Mouse (Mus musculus) forebrain, embryonic 16.5 days (tissue): ENCODE results near the gene Rngtt. TPM values are rescaled to one million over a fixed set of nuclear protein-coding genes. Genes with fewer than 3 reads are reported as not detected.

ENCODE experiments used
- ATAC-seq: fragments of 200-750 bp; cut with Nextera tagmentation; 2 replicates; pipeline ENCODE4 v1.8.0; 2017; ENCODE audit warnings: mild to moderate bottlenecking, moderate library complexity
- H3K27ac ChIP-seq: fragments of 300-500 bp; sonication (generic); 2 replicates; pipeline ENCODE4 v1.5.1; 2014; ENCODE audit warnings: low read length, control low read depth
- H3K27me3 ChIP-seq: fragments of 300-500 bp; sonication (generic); replicated peaks from 2 replicates; pipeline ENCODE4 v1.6.1; 2014; ENCODE audit warnings: low read length; ENCODE audit not compliant: control insufficient read depth, insufficient read depth
- H3K36me3 ChIP-seq: fragments of 300-500 bp; sonication (generic); 2 replicates; pipeline ENCODE4 v1.6.1; 2014; ENCODE audit not compliant: control insufficient read depth, insufficient read depth
- H3K4me1 ChIP-seq: fragments of 300-500 bp; sonication (generic); replicated peaks from 2 replicates; pipeline ENCODE4 v1.6.1; 2014; ENCODE audit warnings: low read length; ENCODE audit not compliant: control insufficient read depth, insufficient read depth
- H3K4me2 ChIP-seq: fragments of 300-500 bp; sonication (generic); 2 replicates; pipeline ENCODE4 v1.6.1; 2014; ENCODE audit warnings: mild to moderate bottlenecking, low read length, control low read depth
- H3K4me3 ChIP-seq: fragments of 300-500 bp; sonication (generic); replicated peaks from 2 replicates; pipeline ENCODE4 v1.5.1; 2014; ENCODE audit warnings: mild to moderate bottlenecking, low read length, control low read depth
- H3K9ac ChIP-seq: fragments of 300-500 bp; sonication (generic); replicated peaks from 2 replicates; pipeline ENCODE4 v1.6.1; 2014; ENCODE audit warnings: low read depth, low read length, control low read depth
- H3K9me3 ChIP-seq: fragments of 300-500 bp; sonication (generic); 2 replicates; pipeline ENCODE4 v1.6.1; 2016; ENCODE audit warnings: low read length; ENCODE audit not compliant: control insufficient read depth
- WGBS: fragments of 180-500 bp; shearing (Covaris S2); extraction: QIAGEN DNeasy Blood & Tissue Kit; methylation state at CpG from one replicate; pipeline ENCODE4 v1.1.7; 2014; 5-methylcytosine and 5-hydroxymethylcytosine counted together
- polyA plus RNA-seq: library from polyadenylated mRNA; unstranded; fragments of >200 nt; fragmentation: Nextera tagmentation; extraction: Ambion mirVana; gene quantifications from 2 replicates; pipeline ENCODE4 v1.2.1, GENCODE M21; 2015

Gene Rngtt
- 31.1 and 34.9 TPM in 2 replicates for polyA plus RNA-seq

DNA sequence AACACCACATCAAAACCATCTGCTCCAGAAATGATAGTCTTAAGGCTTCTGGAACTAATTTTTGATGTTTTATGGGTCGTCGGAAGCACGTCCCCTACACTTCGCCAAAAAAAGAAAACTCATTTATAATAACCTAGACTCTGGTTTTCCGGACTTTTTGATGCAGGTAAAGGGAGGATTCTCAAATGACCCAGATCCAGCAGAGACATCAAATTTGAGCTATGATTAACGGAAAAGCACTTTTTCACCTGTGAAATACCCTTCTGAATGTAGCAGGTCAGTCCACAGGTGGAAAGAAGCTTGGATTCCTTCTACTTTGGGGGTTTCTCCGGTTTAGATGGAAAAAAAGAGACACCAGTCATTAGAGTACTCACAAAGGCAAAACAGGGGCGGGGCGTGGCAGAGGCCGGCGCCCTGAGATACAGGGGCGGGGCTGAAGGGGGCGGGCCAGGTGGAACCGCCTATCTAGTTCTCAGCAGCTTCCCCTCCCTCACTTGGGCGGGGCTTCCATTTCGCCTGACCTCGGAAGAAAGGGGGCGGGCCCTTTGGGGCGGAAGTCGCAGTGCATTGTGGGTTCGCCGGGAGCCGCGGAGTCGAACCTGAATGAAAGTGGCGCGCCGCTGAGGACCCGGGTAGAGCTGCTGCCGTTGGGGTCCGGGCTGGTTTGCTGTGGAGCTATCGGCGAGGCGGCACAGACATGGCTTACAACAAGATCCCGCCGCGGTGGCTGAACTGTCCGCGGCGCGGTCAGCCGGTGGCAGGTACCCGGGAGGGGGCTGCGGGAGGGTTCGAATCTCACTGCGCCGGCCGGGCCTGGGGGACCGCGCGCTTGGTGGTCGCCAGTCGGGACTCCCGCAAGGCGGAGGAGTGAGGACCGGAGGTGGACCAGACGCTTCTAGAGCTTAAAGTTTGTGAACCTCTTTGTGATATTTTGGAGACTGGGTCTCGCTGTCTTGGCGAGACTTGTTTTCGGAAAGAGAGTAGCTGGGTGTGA lies at the start of gene Rngtt:
Gene Rngtt, plus strand, starts transcription at position 548 of the 994 bp plus-strand sequence.
- WGBS, result 4% methylated on average over 60 of the region's 60 CpGs
- Histone ChIP-seq H3K36me3 (no peaks in the 10 kb centered on the region), H3K9me3 (no peaks in the 10 kb centered on the region), H3K4me3 (peak within 1 kb of the TSS; percentile 85), H3K27me3 (no peaks in the 10 kb centered on the region), H3K4me1 (peaks cover 15% of the 10 kb centered on the region), H3K27ac (peak within 1 kb of the TSS; percentile 61), H3K9ac (peak within 1 kb of the TSS; percentile 73), H3K4me2 (peak within 1 kb of the TSS; percentile 89)
- ATAC-seq, result peak; percentile 95

DNA sequence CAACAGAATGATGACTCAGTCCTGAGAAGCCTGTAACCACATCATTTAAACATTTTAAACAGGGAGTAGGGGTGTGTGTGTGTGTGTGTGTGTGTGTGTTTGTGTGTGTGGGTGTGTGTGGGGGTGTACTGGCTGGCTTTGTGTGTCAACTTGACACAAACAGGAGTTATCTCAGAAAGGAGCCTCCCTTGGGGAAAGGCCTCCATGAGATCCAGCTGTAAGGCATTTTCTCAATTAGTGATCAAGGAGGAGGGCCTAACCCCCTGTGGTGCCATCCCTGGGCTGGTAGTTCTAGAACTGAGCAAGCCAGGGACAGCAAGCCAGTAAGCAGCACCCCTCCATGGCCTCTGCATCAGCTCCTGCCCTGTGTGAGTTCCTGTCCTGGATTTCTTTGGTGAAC lies 49.8 kb upstream of the Rngtt start:
- Histone ChIP-seq H3K27ac (no peak overlapping the region), H3K9ac (no peak overlapping the region), H3K27me3 (no peaks in the 10 kb centered on the region), H3K36me3 (no peaks in the 10 kb centered on the region), H3K4me2 (no peak overlapping the region), H3K9me3 (no peaks in the 10 kb centered on the region), H3K4me3 (no peak overlapping the region), H3K4me1 (peaks cover 5% of the 10 kb centered on the region; the same call in 1 of the 2 replicates)
- ATAC-seq, result no peak

DNA sequence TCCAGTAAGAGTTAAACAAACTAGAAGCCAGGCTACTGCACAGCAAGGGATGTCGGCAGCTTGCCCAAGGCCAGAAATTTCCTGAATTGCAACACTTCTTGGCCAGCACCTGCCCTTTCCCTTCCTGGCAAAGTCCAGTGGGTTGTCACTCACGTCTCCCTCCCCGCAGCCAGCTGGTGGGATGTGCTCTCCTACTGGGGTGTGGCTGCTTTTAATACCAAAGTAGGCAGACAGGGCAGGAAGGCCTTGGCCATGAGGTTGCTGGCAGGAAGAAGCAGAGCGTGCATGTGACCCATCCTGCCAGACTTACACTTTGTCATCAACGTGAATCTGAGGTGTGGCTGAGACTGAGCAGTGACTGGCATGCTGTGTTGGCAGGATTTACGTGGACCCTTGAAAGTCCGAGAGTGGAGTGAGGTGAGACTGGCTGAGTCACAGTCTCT lies 48.8 kb upstream of the Rngtt start:
- H3K4me3 ChIP-seq, result no peak overlapping the region
- H3K27ac ChIP-seq, result no peak overlapping the region
- H3K36me3 ChIP-seq, result no peaks in the 10 kb centered on the region
- no peak overlapping the region for H3K4me2 ChIP-seq
- H3K9me3 ChIP-seq, result no peaks in the 10 kb centered on the region
- H3K9ac ChIP-seq, result no peak overlapping the region
- H3K4me1 ChIP-seq, result peaks cover 5% of the 10 kb centered on the region; the same call in 1 of the 2 replicates
- 39% methylated on average over 7 of the region's 7 CpGs for WGBS
- H3K27me3 ChIP-seq, result no peaks in the 10 kb centered on the region
- ATAC-seq, result peak; percentile 58; the same call in 1 of the 2 replicates

DNA sequence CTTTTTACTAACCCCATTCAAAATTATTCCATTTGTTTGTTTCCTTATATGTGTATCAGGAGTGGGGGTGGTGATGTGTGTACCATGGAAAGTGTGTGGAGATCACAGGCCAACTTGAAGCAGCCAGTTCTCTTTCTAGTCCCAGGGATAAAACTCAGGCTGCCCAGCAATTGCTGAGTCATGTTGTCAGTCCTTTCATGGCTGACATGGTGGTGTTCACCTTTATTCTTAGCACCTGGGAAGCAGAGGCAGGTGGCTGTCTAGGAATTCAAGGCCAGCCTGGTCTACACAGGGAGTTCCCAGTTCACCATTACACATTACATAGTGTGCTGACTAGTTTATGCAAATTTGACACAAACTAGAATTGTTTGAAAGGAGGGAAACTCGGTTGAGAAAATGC lies 47.2 kb upstream of the Rngtt start:
- Histone ChIP-seq H3K36me3 (no peaks in the 10 kb centered on the region), H3K9me3 (no peaks in the 10 kb centered on the region), H3K4me1 (peaks cover 5% of the 10 kb centered on the region; the same call in 1 of the 2 replicates)

DNA sequence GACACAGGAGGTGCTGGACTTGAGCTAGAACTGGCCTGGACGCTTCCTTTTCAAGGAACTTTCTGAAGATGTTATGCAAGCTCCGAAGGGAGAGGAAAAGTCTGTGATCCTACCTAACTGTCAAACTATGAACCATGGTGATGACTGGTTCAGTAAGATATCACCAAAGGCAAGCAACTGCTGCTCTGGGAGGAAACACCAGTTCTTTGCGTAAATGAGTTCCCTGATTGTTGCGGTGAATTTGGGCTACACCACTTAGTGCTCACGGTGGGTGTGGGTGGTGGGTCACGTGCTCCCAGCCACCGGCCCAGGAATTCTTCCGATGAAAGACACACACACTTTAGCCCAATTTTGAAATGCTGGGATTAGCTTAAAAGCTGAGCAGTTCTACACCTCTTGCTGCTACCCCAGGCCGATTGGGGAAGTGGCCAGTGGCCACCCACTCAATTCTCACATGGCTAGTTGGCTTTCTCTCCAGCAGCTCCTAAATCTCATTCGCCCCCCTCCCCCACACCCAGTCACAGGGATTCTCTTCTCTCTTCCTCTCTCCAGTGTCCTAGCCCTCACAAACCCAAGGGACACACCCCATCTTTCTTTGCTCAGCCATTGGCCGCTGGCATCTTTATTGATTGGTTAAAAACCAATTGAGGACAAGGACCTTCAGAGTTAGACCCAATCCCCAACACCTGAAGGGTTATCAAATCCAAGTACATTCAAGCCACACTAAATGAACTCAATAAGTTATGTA lies 45.0 kb upstream of the Rngtt start:
- Histone ChIP-seq H3K4me2 (no peak overlapping the region), H3K27ac (no peak overlapping the region), H3K9me3 (no peaks in the 10 kb centered on the region; the same call in 1 of the 2 replicates), H3K27me3 (no peaks in the 10 kb centered on the region), H3K36me3 (no peaks in the 10 kb centered on the region), H3K4me3 (no peak overlapping the region), H3K9ac (no peak overlapping the region), H3K4me1 (peaks cover 5% of the 10 kb centered on the region; the same call in 1 of the 2 replicates)
- no peak for ATAC-seq
- 90% methylated on average over 11 of the region's 11 CpGs for WGBS

More for the DNA sequence above, 47.2 kb upstream of the Rngtt start:
- no peak for ATAC-seq
- no peak overlapping the region for H3K27ac ChIP-seq
- H3K4me3 ChIP-seq, result no peak overlapping the region
- no peaks in the 10 kb centered on the region for H3K27me3 ChIP-seq
- no peak overlapping the region for H3K9ac ChIP-seq
- 59% methylated on average over 1 of the region's 1 CpGs for WGBS
- H3K4me2 ChIP-seq, result no peak overlapping the region

DNA sequence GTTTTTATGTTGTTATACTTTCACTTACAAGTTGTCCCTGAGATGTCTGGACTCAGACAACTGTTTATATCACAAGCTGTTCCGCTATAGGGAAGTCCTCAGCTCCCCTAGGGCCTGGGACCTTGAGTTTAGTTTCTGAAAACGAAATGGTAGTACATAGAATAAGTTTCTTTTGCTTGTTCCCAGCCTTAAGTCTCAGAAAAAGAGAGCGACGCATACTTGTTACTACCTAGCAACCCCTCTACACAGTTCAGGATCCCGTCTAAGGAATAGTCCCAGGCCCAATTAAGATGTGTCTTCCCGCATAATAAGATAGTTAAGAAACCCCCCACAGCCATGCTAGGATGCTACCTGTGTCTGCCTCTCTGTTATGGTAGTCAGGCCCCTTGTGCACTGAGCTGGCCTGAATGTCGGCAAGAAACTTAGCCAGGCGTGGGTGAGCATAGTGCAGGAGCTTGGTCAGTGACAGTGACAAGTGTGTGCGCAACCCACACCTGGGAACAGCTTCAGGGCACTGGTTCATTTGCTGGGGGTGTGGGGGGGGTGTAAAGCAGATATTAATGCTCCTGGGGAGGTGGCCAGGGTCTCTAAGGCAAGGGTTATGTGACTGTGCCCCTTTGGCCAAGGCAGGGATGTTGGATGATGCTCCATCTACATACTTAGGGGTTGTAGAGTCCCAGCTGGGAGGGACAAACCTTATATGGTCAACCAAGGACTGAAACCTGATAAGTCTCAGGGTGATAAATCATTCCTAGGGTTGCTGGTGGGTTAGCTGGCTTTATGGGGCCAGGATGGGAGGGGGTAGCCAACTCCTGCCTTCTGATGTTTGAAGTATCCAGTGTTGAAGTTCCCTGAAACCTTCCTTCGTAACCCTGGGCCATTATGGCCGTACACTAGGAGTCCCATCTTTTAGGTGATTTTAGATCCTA lies 39.5 kb upstream of the Rngtt start:
- Histone ChIP-seq H3K4me2 (no peak overlapping the region), H3K4me3 (no peak overlapping the region), H3K36me3 (no peaks in the 10 kb centered on the region), H3K27me3 (no peaks in the 10 kb centered on the region), H3K4me1 (no peaks in the 10 kb centered on the region), H3K9me3 (no peaks in the 10 kb centered on the region; the same call in 1 of the 2 replicates), H3K9ac (no peak overlapping the region), H3K27ac (no peak overlapping the region)
- WGBS, result 85% methylated on average over 11 of the region's 11 CpGs
- ATAC-seq, result no peak

DNA sequence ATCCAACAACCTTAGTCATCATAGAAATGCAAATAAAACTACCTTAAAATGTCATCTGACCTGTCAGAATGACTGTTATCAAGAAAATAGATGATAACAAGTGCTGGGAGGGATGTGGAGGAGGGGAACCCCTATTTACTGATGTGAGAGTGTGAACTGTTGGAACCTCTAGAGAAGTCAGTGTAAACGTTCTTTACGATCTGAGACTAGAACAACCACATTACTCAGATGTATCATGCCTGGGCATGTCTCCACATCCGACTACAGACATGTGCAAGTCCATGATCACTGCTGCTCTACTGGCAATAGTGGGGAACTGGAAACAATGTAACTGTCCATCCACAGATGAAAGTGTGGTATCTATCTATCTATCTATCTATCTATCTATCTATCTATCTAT lies 36.7 kb upstream of the Rngtt start:
- WGBS, result 87% methylated on average over 3 of the region's 3 CpGs

DNA sequence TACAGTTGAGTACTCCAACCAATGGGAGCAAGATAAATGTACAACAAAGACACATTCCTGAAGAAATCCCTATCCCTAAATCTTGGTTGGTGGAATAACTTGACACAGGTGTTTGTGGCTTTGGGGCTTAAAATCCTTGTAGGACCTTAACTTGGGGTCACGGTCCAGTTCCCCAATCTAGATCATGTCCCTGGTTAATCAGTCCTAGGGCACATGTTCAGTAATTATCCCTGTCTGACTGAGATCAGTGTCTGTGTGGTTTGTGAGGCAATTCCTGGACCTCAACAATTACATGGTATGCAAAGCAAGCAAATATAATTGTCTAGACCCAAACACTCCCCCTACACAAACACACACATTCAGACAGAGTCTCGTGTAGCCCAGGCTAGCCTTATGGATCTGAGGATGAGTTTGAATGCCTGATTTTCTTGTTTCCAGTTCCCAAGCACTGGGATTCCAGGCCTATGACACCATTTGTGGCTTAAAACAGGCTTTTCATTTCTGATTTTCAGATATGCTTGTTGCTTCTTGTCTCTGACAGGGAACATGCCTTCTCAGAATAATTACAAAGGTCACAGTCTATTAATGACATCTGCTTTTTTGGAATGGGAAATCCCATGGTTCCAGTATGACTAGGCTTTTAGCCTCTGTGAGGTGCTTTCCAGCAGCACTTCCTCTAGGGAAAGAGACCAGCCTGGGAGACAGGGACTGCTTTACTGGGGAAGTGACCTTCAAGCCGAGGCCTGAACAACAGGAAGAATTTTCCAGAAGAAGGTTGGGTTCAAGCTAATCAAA lies 28.0 kb upstream of the Rngtt start:
- WGBS, result 81% methylated on average over 3 of the region's 3 CpGs
- Histone ChIP-seq H3K4me3 (no peak overlapping the region), H3K9ac (no peak overlapping the region), H3K9me3 (no peaks in the 10 kb centered on the region), H3K36me3 (no peaks in the 10 kb centered on the region), H3K27ac (no peak overlapping the region), H3K4me1 (no peaks in the 10 kb centered on the region), H3K4me2 (no peak overlapping the region), H3K27me3 (no peaks in the 10 kb centered on the region)
- ATAC-seq, result no peak

More for the DNA sequence above, 36.7 kb upstream of the Rngtt start:
- Histone ChIP-seq H3K9me3 (no peaks in the 10 kb centered on the region; the same call in 1 of the 2 replicates), H3K9ac (no peak overlapping the region), H3K4me1 (no peaks in the 10 kb centered on the region), H3K27ac (no peak overlapping the region), H3K36me3 (no peaks in the 10 kb centered on the region), H3K4me2 (no peak overlapping the region), H3K4me3 (no peak overlapping the region), H3K27me3 (no peaks in the 10 kb centered on the region)
- no peak for ATAC-seq
